Mouse (Mus musculus): Measurements from ENCODE around the gene Tsga10.

DNA sequence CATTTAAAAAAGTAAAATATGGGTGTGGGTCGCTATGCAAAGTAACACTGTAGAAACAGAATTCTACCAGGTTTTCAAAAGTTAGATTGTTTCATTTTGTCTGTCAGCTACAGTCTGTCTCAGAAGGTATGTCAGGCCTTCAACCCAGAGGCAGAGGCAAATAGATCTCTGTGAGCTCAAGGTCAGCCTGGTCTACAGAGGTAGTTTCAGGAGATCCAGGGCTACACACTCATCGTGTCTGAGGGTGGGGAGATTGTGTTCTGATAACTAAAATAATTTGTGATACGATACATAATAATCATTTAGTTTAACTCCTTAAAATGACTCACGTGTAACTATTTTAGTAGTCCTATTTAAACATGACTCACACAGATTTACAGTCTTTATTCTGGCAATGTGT is 6.9 kb upstream of the Tsga10 start:
- TF ChIP-seq CTCF (IDR thresholded peaks at IDR 0.05; ENCODE audit: control insufficient read depth, insufficient read depth, insufficient read length), result no peak
- no peak for TF ChIP-seq USF1 (IDR thresholded peaks at IDR 0.05; ENCODE audit: low read depth)
